Mouse (Mus musculus): ENCODE data around the gene Kcnh5.

- TF ChIP-seq GATA1 (IDR thresholded peaks at IDR 0.05; ENCODE audit: low read length) (no peak), TAL1 (IDR thresholded peaks at IDR 0.05; ENCODE audit: low read length) (no peak)
These were observed 506 bp upstream of the Kcnh5 start for GRCm38 (mm10) chr12:75177646-75178030.

Data from erythroblast, embryonic 14.5 days (primary cell).